Mouse (Mus musculus): Measurements from ENCODE around the gene Ccz1. TPM values are rescaled to one million over a fixed set of nuclear protein-coding genes. Genes with fewer than 3 reads are reported as not detected.

The Ccz1 gene
- polyA plus RNA-seq, 1 experiment = 48.2 TPM

GRCm38 (mm10) chr5:143976726-143977431, 37.8 kb downstream of the Ccz1 start:
- no peak overlapping the region for H3K4me3 ChIP-seq (ENCODE audit: insufficient read depth, low read depth, low read length)
- H3K27ac ChIP-seq (replicated peaks; ENCODE audit: low read depth, low read length) = no peak overlapping the region
- H3K4me1 ChIP-seq (ENCODE audit: control insufficient read depth, insufficient read depth, insufficient read length, low read length) = no peaks in the 10 kb centered on the region

- Histone ChIP-seq H3K4me3 (ENCODE audit: insufficient read depth, low read depth, low read length) (no peak overlapping the region), H3K4me1 (ENCODE audit: control insufficient read depth, insufficient read depth, insufficient read length, low read length) (no peaks in the 10 kb centered on the region)
Measured at GRCm38 (mm10) chr5:143976232-143976631, 38.4 kb downstream of the Ccz1 start.

DNA sequence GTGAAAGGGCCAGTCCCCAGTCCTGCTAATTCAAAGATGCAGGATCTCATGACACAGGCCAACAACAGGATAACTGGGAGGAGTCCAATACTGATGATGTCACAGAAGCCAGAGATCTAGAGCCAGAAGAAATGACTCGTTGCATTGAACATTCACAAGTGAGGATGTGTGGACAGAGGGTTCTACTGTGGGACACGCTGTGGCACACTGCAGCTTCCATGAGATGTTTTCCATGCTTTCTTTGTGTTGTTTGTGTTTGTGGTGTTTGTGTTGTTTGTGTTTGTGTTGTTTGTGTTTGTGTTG, 39.1 kb downstream of the Ccz1 start:
- no peaks in the 10 kb centered on the region for H3K4me1 ChIP-seq (ENCODE audit: control insufficient read depth, insufficient read depth, insufficient read length, low read length)
- no peak overlapping the region for H3K27ac ChIP-seq (replicated peaks; ENCODE audit: low read depth, low read length)
- H3K4me3 ChIP-seq (ENCODE audit: insufficient read depth, low read depth, low read length) = no peak overlapping the region

More at GRCm38 (mm10) chr5:143976232-143976631, 38.4 kb downstream of the Ccz1 start:
- no peak overlapping the region for H3K27ac ChIP-seq (replicated peaks; ENCODE audit: low read depth, low read length)

DNA sequence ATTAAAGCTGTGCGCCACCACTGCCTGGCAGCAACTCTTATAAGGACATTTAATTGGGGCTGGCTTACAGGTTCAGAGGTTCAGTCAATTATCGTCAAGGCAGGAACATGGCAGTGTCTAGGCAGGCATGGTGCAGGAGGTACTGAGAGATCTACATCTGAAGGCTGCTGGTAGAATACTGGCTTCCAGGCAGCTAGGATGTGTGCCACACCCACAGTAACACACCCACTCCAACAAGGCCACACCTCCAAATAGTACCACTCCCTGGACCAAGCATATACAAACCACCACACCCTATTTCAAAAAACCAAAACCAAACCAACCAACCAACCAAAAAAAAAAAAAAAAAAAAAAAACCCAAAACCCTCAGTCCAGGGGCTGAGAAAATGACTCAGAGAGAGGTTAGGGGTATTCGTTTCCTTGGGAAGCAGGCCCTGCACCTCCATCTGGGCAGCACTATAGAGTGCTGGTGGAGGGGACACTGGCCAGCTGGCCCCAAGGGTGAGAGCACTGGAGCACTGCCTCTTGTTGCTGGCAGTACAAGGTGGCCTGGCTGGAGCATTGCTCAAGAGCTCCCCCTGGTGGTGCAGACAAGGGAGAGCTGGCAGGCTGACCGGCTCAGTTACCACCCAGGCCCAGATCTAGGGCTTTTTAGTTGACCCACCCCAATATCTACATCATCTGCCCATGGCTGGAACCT, 39.6 kb downstream of the Ccz1 start:
- Histone ChIP-seq H3K4me1 (ENCODE audit: control insufficient read depth, insufficient read depth, insufficient read length, low read length) (no peaks in the 10 kb centered on the region), H3K4me3 (ENCODE audit: insufficient read depth, low read depth, low read length) (no peak overlapping the region), H3K27ac (replicated peaks; ENCODE audit: low read depth, low read length) (no peak overlapping the region)

DNA sequence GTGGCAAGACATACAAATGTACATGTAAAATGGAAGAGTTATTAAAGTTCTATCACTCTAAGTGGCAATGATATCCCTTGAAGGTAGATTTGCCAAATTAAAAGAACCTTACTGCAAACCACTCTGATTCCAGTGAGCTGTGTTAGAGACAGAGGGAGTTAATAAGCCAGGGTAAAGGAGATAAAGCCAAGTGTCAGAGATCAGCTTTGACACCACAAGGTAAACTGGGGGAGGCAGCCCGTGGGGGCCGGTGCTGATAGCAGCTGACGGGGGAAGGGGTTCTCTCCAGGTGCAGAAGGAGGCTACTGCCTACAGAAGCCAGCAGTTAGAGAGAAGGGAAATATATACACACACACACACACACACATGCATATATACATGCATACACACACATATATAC, 42.0 kb downstream of the Ccz1 start:
- no peaks in the 10 kb centered on the region for H3K4me1 ChIP-seq (ENCODE audit: control insufficient read depth, insufficient read depth, insufficient read length, low read length)
- H3K27ac ChIP-seq (replicated peaks; ENCODE audit: low read depth, low read length) = no peak overlapping the region
- no peak overlapping the region for H3K4me3 ChIP-seq (ENCODE audit: insufficient read depth, low read depth, low read length)

GRCm38 (mm10) chr5:143966671-143967070, 48.0 kb downstream of the Ccz1 start:
- H3K4me1 ChIP-seq (ENCODE audit: control insufficient read depth, insufficient read depth, insufficient read length, low read length) = no peaks in the 10 kb centered on the region
- no peak overlapping the region for H3K4me3 ChIP-seq (ENCODE audit: insufficient read depth, low read depth, low read length)
- no peak overlapping the region for H3K27ac ChIP-seq (replicated peaks; ENCODE audit: low read depth, low read length)

GRCm38 (mm10) chr5:143965586-143966345, 48.9 kb downstream of the Ccz1 start:
- Histone ChIP-seq H3K4me3 (ENCODE audit: insufficient read depth, low read depth, low read length) (no peak overlapping the region), H3K4me1 (ENCODE audit: control insufficient read depth, insufficient read depth, insufficient read length, low read length) (no peaks in the 10 kb centered on the region), H3K27ac (replicated peaks; ENCODE audit: low read depth, low read length) (no peak overlapping the region)

- Histone ChIP-seq H3K4me1 (ENCODE audit: control insufficient read depth, insufficient read depth, insufficient read length, low read length) (no peaks in the 10 kb centered on the region), H3K27ac (replicated peaks; ENCODE audit: low read depth, low read length) (no peak overlapping the region), H3K4me3 (ENCODE audit: insufficient read depth, low read depth, low read length) (no peak overlapping the region)
Measured at GRCm38 (mm10) chr5:143961176-143961575, 53.5 kb downstream of the Ccz1 start.

GRCm38 (mm10) chr5:143959551-143959950, 55.1 kb downstream of the Ccz1 start:
- no peak overlapping the region for H3K27ac ChIP-seq (replicated peaks; ENCODE audit: low read depth, low read length)
- H3K4me3 ChIP-seq (ENCODE audit: insufficient read depth, low read depth, low read length) = no peak overlapping the region
- no peaks in the 10 kb centered on the region for H3K4me1 ChIP-seq (ENCODE audit: control insufficient read depth, insufficient read depth, insufficient read length, low read length)

DNA sequence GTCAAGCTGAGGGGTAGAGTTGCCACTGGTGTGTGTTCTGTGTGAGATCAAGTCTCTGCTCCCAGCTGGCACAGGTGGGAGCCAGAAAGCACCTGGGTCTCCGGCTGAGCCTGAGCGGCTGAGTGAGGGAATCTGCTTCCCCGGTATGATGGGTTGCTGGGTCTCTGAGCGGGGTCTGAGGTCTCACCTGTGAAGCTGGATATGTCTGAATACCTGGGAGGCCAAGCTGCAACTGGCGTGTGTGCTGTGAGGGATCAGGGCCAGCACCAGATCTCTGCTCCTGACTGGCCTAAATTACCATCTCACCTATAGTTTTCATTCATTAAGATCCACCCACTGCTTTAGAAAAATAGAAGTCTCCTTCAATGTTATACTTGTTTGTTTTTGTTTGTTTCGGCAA, 57.6 kb downstream of the Ccz1 start:
- H3K4me1 ChIP-seq (ENCODE audit: control insufficient read depth, insufficient read depth, insufficient read length, low read length) = no peaks in the 10 kb centered on the region
- H3K27ac ChIP-seq (replicated peaks; ENCODE audit: low read depth, low read length) = no peak overlapping the region
- no peak overlapping the region for H3K4me3 ChIP-seq (ENCODE audit: insufficient read depth, low read depth, low read length)

GRCm38 (mm10) chr5:143950016-143950415, 64.7 kb downstream of the Ccz1 start:
- Histone ChIP-seq H3K4me1 (ENCODE audit: control insufficient read depth, insufficient read depth, insufficient read length, low read length) (no peaks in the 10 kb centered on the region), H3K27ac (replicated peaks; ENCODE audit: low read depth, low read length) (no peak overlapping the region), H3K4me3 (ENCODE audit: insufficient read depth, low read depth, low read length) (no peak overlapping the region)

- Histone ChIP-seq H3K4me1 (ENCODE audit: control insufficient read depth, insufficient read depth, insufficient read length, low read length) (no peaks in the 10 kb centered on the region), H3K4me3 (ENCODE audit: insufficient read depth, low read depth, low read length) (no peak overlapping the region), H3K27ac (replicated peaks; ENCODE audit: low read depth, low read length) (no peak overlapping the region)
Measured at GRCm38 (mm10) chr5:143948361-143948760, 66.3 kb downstream of the Ccz1 start.

GRCm38 (mm10) chr5:143943231-143944125, 71.2 kb downstream of the Ccz1 start:
- no peaks in the 10 kb centered on the region for H3K4me1 ChIP-seq (ENCODE audit: control insufficient read depth, insufficient read depth, insufficient read length, low read length)
- no peak overlapping the region for H3K27ac ChIP-seq (replicated peaks; ENCODE audit: low read depth, low read length)
- no peak overlapping the region for H3K4me3 ChIP-seq (ENCODE audit: insufficient read depth, low read depth, low read length)

- Histone ChIP-seq H3K4me1 (ENCODE audit: control insufficient read depth, insufficient read depth, insufficient read length, low read length) (no peaks in the 10 kb centered on the region), H3K4me3 (ENCODE audit: insufficient read depth, low read depth, low read length) (no peak overlapping the region), H3K27ac (replicated peaks; ENCODE audit: low read depth, low read length) (no peak overlapping the region)
Measured at GRCm38 (mm10) chr5:143941588-143941987, 73.1 kb downstream of the Ccz1 start.

All from brown adipose tissue, adult 24 weeks (tissue).